Mouse (Mus musculus) colon, adult 2 months (tissue): ENCODE results near the gene Epp13. TPM values are rescaled to one million over a fixed set of nuclear protein-coding genes. Genes with fewer than 3 reads are reported as not detected.

Experiments
- polyA plus RNA-seq: library from polyadenylated mRNA; depleted of rRNA; stranded (reverse); fragments of >200 nt; gene quantifications from 2 replicates; pipeline ENCODE4 v1.2.3, GENCODE M21; 2012; rRNA removed

Epp13 gene
- polyA plus RNA-seq, result not detected in 2 replicates

GRCm38 (mm10) chr7:6252410-6252809, at the start of gene Epp13:
Gene Epp13 (plus strand): TSS chr7:6252710.

GRCm38 (mm10) chr7:6221978-6222377, 30.5 kb upstream of the Epp13 start, which contains the start of gene Zscan5b:
Gene Zscan5b (plus strand): TSS chr7:6222278.

GRCm38 (mm10) chr7:6285842-6286705, 33.6 kb downstream of the Epp13 start, which contains the start of gene Zfp667:
Gene Zfp667 (plus strand): TSS chr7:6286579.

GRCm38 (mm10) chr7:6331233-6331956, 78.9 kb downstream of the Epp13 start, which contains the start of gene Zfp583:
Gene Zfp583 (minus strand): TSS chr7:6331285.

Other genes starting within 250 kb of the Epp13 start
- not detected in 2 replicates for gene Vmn1r65, start 241.7 kb upstream of the Epp13 start, polyA plus RNA-seq
- gene Nlrp4c, start 207.5 kb upstream of the Epp13 start, polyA plus RNA-seq, result not detected in 2 replicates
- gene Zfp787, start 96.7 kb upstream of the Epp13 start, polyA plus RNA-seq, result 78.0 and 78.7 TPM in 2 replicates
- 44.4 and 57.7 TPM in 2 replicates for gene Zfp444, start 80.5 kb upstream of the Epp13 start, polyA plus RNA-seq
- gene Galp, start 55.6 kb upstream of the Epp13 start, polyA plus RNA-seq, result not detected in 2 replicates
- gene Zscan5b, start 30.4 kb upstream of the Epp13 start, polyA plus RNA-seq, result not detected in 2 replicates
- 0.24 and 0.28 TPM in 2 replicates for gene Zfp667, start 33.9 kb downstream of the Epp13 start, polyA plus RNA-seq
- gene Zfp583, start 78.6 kb downstream of the Epp13 start, polyA plus RNA-seq, result 0.03 and 0.54 TPM in 2 replicates
- gene Gm3854, start 91.0 kb downstream of the Epp13 start, polyA plus RNA-seq, result 0.03 TPM in 1 of 2 replicates, not detected in the other
- gene Zfp78, start 110.6 kb downstream of the Epp13 start, polyA plus RNA-seq, result 0.07 and 0.22 TPM in 2 replicates
- gene Zfp28, start 130.6 kb downstream of the Epp13 start, polyA plus RNA-seq, result 0.64 and 0.69 TPM in 2 replicates
- gene Smim17, start 146.0 kb downstream of the Epp13 start, polyA plus RNA-seq, result not detected in 2 replicates
- not detected in 2 replicates for gene Gm20715, start 157.6 kb downstream of the Epp13 start, polyA plus RNA-seq
- not detected in 2 replicates for gene Olfr1344, start 186.0 kb downstream of the Epp13 start, polyA plus RNA-seq
- not detected in 2 replicates for gene Olfr1336, start 203.5 kb downstream of the Epp13 start, polyA plus RNA-seq
- gene Olfr1346, start 214.4 kb downstream of the Epp13 start, polyA plus RNA-seq, result not detected in 2 replicates
- not detected in 2 replicates for gene Olfr5, start 234.2 kb downstream of the Epp13 start, polyA plus RNA-seq
- gene Olfr1347, start 247.0 kb downstream of the Epp13 start, polyA plus RNA-seq, result not detected in 2 replicates